Mouse (Mus musculus): ENCODE results near the gene Lmbr1l.
A peak's percentile ranks its signal among the peaks of the same experiment; 100 is the strongest.
"Not testable (repeated sequence)": the region's sequence is repeated elsewhere in the genome, so short reads cannot be mapped to it uniquely, and the experiment has no call there.

Gene Lmbr1l

DNA sequence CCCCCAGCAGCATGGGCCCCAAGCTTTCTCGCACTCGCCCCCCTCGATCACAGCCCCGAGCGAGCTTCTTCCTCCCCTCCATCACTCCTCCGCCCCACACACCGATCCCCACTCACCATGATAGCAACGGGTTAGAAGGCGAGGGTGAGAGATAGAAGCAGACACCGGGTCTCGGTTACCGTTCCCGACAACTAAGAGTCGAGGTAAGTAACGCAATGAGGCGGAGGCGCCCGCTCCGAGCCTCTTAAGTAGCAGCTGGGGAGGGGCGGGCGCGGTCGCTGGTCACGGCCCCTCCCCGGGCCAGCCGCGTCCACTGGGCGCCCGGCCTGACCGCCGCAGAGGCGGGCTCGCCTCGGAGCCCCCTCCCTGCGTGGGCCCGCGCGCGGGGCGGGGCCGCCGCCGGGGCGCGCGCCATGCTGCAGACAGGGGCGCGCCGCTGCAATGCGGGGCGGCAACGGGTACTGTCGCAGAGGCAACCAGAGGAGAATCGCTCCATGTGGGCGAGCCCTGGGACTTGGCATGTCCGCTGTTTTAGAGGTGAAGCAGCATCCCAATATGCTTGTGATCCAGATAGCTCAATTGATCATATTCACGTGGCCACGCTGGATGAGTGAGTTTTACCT is 16.3 kb upstream of the Lmbr1l start, which contains the start of gene Tuba1b:
Gene Tuba1b (minus strand): TSS at position 349 of the 623 bp plus-strand sequence.
- peak; percentile 81 for DNase-seq (ENCODE audit: low read depth)

DNA sequence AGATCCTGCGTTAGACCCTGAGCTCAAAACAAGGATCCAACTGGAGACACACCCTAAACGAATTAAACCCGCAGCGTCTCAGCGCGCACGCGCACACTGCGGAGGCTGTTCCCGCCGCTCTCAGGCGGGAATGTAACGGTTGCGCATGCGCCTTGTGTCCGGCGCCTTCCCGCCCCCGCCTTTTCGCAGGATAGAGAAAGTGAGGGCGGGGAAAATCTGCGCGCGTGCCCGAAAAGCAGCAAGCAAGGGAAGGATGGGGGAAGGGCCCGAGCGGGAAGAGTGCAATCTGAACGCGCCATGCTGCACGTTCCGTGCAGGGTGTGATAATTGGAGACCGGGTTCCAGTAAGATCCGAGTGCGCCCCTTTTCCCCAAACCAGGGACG is 15.8 kb upstream of the Lmbr1l start:
- peak; percentile 96 for DNase-seq (ENCODE audit: low read depth)

DNA sequence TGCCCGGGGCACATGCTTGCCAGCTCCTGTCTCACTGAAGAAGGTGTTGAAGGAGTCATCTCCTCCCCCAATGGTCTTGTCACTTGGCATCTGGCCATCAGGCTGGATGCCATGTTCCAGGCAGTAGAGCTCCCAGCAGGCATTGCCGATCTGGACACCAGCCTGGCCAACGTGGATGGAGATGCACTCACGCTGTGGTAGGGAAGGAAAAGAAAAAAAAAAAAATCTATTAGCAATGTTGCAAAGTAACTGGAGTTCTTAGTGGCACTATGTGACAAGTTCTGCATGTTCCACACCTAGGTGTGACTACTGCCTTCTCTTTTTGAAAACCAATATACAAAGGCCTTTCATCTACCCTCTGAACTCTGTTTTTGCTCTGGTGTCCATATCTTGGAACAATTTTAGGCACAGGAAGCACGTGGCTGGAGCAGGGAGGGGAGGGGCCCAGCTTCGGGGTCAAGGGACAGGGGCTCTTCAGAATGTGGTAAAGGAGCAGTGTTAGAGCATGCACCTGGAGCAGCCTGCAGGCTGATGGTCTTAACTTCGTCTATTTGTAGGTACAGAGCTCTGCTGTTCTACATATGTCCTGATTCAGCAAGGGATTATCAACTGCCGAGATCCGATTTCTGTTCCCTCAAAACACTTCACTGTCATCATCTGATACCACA is 15.1 kb upstream of the Lmbr1l start:
- not testable (repeated sequence) for DNase-seq (ENCODE audit: low read depth)

DNA sequence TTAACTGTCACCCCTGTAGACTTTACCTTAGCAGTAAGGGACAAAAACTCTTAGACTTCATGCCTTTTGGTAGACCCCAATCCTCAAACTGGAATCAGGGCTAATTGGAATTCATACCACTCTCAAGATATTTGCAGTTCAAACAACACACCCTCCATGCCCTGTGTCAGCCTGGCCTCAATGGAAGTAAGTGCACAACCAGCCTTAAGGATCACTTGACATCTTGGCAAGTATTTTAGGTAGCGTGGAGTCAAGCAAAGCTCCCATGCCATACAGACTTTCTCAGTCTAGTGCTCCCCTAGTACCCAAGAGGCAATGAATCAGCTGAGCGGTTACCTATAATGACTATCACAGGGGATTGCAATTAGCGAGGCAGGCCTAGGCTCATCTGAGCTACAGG is 13.0 kb upstream of the Lmbr1l start:
- DNase-seq (ENCODE audit: low read depth): no peak

DNA sequence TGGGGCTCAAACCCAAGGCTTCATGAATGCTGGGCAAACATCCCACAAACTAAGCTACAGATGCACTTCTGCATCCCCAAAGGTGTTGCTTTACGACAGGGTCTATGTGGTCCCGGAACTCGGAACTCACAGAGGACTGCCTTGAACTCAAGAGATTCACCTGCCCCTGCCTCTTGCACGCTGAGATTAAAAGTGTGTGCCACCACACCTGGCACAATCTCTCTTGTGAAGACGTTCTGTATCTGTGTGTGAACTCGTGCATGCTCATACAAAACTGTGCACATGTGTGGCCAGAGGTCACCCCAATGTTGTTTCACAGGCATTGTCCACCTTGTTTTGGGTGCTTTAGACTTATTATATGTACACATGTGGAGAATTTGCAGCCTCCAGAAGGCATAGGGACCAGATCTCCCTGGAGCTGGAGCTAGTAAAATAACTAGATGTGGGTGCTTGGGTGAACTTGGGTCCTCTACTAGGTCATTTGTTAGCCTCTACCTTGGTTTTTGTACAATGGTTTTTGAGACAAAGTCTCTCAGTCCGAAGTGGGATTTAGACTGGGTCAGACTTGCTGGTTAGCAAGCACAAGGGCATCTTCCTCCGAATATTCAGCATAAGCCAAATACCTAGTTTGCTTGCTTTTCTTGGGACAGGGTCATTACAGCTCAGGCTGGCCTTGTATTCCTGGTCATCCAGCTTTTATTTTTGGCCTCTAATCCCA is 12.1 kb upstream of the Lmbr1l start:
- no peak for DNase-seq (ENCODE audit: low read depth)

DNA sequence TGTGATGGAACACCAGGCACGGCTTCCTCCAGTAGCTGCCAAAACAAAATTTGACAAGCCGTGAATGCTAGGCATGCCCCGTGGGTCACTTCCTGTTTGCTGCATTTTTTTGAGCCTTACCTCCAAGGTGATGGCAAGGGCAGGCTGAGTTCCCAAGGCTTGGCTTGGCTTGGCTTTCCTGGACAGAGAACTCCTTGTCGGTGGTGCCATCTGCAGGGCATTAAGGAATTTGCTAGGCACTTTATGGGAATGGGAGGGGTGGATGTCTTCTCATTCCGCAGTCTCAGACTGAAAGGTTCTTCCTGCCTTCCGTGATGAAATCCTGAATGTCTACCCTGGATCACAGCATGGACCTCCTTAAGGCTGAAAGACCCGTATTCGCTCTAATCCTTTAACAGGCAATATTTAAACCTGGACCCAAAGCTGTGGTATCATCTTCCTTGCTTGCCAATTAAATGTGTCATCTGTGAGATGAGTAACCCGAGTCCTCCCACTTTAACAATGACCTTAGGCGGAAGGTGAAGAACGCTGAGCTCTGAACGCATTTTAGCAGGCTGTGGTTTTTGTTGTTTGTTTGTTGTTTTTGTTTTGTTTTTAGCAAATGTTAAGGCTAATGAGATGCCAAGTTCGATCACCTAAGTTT is 10.7 kb upstream of the Lmbr1l start:
- no peak for DNase-seq (ENCODE audit: low read depth)

DNA sequence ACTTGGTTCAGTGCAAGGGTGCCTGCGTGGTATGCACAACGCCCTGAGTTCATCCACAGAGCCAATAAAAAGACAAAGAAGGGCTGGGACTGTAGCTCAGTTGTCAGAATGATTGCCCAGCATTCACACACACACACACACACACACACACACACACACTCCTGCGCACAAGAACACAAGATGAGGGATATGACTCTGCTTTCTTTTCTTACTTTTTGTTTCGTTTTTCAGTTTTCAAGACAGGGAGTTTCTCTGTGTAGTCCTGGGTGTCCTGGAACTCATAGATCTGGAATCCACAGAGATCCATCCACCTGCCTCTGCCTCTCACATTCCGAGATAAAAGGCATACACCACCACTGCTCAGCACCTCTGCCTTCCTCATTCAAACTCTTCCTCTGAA is 9.5 kb upstream of the Lmbr1l start:
- DNase-seq (ENCODE audit: low read depth): no peak

DNA sequence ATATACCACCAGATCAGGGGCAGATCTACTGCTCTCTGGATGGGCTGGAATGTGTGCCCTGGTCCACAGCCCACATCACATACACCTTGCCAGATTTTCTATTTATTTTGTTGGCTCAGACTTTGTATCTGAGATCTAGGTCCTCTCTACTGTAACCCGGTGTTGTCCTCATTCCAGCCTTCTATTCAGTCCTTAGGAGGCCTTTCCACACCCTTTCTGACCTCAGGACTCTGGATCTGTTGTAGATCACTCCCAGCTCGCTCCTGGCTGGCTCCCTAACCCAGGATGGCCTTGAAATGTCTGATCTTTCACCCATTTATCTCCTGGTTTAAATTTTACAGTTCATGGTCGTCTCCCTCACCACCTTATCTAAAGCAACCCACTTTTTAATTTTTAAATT is 6.7 kb upstream of the Lmbr1l start:
- no peak for DNase-seq (ENCODE audit: low read depth)

DNA sequence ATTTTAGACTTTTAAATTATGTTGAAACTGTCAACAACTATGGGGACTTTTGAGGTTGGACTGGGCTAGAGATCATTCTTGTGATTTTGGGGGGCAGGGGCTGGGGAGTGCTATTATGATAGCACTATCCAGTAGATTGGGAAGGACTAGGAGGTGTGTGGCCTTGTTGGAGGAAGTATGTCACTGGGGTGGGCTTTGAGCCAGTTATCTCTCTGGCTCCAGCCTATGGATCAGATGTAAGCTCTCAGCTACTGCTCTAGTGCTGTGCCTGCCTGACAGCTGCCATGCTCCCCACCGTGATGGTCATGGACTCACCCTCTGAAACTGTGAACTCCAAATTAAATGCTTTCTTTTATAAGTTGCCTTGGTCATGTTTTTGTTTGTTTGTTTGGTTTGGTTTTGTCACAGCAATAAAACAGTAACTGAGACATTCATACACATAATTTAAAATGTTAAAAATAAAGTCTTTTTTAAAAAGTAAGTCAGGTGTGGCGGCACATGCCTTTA is 5.1 kb upstream of the Lmbr1l start:
- DNase-seq (ENCODE audit: low read depth): no peak

DNA sequence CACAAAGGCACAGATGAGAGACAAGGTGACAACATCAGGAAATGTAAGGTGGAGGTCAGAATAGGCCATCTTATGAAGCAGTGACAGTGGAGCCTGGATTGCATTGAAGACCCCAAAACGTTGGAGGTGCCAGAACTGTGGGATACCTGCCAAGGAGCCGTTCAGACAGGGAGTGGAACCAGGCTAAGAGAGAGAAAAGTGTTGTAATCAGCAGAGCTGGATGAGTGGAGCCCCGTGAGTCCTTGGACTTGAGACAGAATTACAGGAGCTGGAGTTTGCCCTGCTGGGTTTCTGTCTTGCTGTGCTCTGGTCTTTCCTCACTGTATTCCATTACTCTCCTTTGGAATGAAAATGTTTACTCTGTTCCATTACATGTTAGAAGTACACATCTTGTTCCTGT is 4.5 kb upstream of the Lmbr1l start:
- DNase-seq (ENCODE audit: low read depth): no peak

DNA sequence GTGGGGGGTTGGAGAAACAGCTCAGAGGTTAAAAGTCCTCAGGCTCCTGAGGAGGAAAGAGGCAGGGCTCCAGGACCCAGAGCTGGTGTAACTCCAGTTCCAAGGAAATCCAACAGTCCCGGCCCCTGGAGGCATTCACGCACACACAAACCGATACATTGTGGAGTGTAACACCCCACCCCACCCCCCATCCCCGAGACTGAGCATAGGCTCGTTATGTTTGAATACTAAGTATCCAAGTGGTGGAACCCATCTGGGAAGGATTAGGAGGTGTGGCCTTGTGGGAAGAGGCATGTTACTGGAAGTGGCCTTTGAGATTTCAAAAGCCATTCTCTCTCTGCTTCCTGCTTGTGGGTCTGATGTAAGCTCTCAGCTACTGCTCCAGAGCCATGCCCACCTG is 3.5 kb upstream of the Lmbr1l start:
- no peak for DNase-seq (ENCODE audit: low read depth)

DNA sequence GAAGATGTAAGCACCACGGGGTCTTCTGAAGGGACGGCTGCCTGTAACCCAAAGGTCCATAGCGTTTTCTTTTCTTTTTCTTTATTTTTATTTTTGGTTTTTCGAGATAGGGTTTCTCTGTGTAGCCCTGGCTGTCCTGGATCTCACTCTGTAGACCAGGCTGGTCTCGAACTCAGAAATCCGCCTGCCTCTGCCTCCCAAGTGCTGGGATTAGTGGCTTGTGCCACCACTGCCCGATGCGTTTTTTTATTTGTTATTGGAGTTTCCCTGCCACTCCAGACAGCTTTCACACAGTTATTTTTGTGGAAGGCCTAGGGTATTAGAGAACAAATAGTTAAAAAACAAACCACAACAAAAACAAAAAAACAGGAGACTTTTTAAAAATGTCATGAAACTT is 466 bp upstream of the Lmbr1l start:
- DNase-seq (ENCODE audit: low read depth): not testable (repeated sequence)

DNA sequence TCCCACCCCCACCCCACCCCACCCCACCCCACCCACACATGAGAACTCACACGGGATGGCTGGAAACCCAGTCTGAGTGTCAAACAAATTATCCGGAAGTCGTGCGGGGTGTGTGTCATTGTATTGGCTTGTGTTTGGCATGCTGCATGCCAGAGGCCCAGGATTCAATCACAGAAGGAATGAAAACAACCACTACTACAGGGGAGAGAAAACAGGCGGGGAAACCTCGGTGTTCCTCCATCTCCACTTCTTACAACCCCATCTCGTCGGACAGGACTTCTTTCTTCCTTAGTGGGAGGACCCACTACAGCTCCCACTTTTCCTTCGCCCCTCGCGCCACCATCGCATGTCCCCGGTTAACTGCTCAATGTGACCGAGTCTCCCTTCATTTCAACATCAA is 940 bp downstream of the Lmbr1l start:
- DNase-seq (ENCODE audit: low read depth): no peak

DNA sequence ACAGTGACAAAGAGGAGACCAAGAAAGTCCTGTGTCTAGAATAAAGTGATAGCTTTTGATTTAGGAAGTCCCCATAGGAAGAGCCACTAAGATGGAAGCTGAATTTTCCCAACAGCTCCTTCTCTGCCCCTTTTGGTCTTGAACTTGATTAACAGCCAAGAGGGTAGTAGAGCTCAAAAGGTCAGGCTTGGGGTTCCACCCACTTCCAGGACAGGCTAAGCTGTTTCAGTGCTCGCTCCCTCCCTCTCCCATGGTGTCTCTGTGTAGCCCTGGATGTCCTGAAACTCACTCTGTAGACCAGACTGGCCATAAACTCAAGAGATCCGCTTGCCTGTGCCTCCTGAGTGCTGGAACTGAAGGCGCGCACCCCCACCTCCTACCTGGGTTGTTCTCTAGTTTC is 2.0 kb downstream of the Lmbr1l start:
- no peak for DNase-seq (ENCODE audit: low read depth)

DNA sequence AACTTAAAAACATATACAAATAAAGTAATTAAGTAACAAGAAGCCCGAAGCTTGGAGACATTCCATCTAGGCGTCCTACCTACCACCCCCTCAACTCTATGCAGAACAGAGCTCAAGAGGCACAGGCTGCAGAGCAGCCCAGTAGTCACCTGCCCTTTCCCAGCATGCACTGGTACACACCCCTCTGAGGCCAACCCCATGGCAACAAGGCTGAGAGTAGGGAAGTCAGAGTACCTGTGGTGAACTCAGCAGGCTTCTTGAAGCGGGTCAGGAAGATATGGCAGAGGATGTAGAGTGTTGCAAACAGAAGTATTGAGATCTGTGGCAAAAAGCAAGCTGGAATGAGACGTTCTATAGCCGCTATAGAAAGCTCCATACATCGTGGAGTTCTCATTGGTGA is 3.1 kb downstream of the Lmbr1l start:
- no peak for DNase-seq (ENCODE audit: low read depth)

DNA sequence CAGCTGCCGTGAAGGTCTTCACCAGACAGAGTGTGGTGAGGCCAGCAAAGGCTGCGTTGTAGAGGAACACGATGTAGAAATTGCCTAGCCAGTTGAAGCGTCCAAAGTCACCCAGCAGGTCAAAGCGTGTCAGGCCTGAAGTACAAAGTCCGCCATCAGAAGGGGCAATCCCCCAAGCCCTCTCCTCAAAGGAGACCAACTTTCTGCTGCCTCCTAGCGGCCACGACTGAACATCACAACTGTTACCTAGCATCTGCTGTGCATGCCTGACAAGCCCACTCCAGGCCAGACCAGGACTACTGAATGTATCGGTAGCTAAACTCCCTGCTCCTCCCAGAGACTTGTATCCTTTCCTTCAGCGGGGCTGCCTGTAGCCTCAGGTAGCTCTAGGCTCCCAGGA is 13.3 kb downstream of the Lmbr1l start:
- DNase-seq (ENCODE audit: low read depth): no peak

DNA sequence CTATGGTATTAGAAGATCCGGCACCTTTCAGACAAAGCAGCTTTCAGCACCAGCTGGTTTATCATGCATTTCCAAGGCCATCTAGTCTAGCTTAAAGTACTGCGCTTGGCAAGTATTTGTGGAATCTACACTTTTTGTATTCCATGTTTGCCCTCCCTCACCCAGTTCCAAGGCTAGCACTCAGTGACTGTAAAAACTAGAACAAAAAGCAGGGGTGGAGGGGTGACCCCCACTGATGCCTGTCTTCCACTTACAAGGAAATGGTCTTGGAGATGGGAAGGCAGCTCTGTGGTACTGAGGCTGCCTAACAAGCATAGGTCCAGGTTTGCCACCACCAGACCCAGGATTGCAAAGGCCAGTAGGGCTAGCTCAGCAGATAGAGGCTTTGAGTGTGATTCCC is 15.4 kb downstream of the Lmbr1l start:
- no peak for DNase-seq (ENCODE audit: low read depth)

DNA sequence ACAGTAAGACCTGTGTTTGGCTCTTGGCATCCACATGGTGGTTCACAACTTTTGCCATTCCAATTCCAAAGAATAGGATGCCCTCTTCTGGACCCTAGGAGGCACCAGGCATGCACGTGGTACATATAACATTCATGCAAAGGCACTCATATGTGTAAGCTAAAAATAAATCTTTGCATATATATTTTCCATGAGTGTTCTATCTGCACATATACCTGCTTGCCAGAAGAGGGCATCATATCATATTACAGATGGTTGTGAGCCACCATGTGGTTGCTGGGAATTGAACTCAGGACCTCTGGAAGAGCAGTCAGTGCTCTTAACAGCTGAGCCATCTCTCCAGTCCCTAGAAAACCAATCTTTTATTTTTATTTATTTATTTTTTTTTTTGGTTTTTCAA is 16.5 kb downstream of the Lmbr1l start:
- DNase-seq (ENCODE audit: low read depth): no peak

DNA sequence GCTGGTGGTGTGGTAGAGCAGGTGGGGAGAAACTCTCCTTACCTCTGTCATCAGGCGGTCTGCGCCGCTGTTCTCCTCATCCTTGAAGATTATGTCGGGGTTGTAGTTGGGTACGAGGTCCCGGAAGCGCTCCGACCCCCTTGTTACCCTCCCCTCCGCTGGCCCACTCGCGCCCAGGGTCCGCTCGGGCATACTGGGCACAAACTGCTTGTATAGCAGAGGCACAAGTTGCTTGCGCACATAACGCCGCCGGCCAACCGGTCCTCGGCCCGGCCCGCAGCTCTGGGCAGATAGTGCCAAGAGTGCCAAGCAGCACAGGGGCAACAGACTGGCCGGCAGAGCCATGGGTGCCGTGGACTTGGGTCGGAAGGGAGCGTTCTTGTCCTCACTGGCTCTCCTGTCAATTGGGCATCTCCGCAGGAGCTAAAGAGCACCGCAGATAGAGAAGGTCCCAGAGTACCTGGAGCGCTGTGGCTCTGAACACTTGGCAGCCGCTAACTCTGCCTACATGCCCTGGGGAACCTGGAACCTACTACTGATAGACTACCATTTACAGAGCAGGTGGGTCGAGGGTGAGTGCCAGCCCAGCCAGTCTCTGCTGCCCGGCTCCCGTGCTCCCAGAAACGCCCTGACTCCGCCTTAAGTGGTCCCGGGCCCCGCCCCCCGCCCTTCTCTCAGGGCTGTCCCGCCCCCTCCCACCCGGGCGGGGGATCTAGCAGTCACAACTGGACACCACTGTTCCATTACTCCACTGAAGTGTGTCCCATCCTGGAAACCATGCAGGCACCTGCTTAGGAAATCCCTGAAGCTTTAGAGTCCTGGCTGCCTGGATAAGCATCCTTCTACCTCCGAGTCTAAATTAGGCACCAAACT is 19.9 kb downstream of the Lmbr1l start, which contains the start of gene Dhh:
Gene Dhh (minus strand): TSS at position 613 of the 873 bp plus-strand sequence.
- DNase-seq (ENCODE audit: low read depth): no peak

DNA sequence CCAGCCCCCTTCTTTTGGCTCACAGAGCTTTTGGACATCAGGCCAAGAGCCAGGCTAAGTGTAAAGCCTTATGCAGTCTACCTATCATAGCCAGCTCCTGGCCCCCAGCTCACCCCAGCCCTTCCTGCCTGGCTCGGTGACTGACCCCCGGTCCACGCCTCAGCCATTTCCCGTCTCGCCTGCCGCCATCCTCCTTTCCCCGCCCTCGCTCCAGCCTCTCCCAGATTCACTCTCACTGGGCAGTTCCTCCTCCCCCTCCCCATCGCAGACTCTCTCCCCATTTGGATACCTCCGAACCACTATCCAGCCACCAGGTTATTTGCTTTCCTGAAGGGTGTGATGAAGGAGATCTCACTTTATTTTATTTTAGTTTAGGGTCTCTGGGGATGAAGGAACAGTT is 20.5 kb downstream of the Lmbr1l start:
- DNase-seq (ENCODE audit: low read depth): no peak
